Mouse (Mus musculus) heart, embryonic 10.5 days (tissue): ENCODE measurements at regions not wholly inside any gene's neighbourhood (a gene's known extent, or its start where the extent isn't known, plus 50 kb on each side); places are given as distances from the start of the nearest gene placed in this dataset.

Experiments used
- DNase-seq: peaks from one replicate; pipeline ENCODE4 v3.0.0-alpha.2; 2017; ENCODE audit warnings: low spot score
- H3K27ac ChIP-seq: fragments of 300-500 bp; sonication (generic); 2 replicates; pipeline ENCODE4 v1.5.1; 2016; ENCODE audit warnings: mild to moderate bottlenecking
- H3K27me3 ChIP-seq: fragments of 300-500 bp; sonication (generic); 2 replicates; pipeline ENCODE4 v1.6.1; 2016; ENCODE audit warnings: mild to moderate bottlenecking; ENCODE audit not compliant: poor library complexity, insufficient read depth, severe bottlenecking
- H3K36me3 ChIP-seq: fragments of 300-500 bp; sonication (generic); 2 replicates; pipeline ENCODE4 v1.6.1; 2016; ENCODE audit warnings: mild to moderate bottlenecking, moderate library complexity
- H3K4me1 ChIP-seq: fragments of 300-500 bp; sonication (generic); 2 replicates; pipeline ENCODE4 v1.6.1; 2016; ENCODE audit warnings: mild to moderate bottlenecking
- H3K4me3 ChIP-seq: fragments of 300-500 bp; sonication (generic); 2 replicates; pipeline ENCODE4 v1.5.1; 2016; ENCODE audit warnings: mild to moderate bottlenecking, moderate library complexity
- H3K9me3 ChIP-seq: fragments of 300-500 bp; sonication (generic); 2 replicates; pipeline ENCODE4 v1.6.1; 2016; ENCODE audit warnings: mild to moderate bottlenecking, moderate library complexity
- WGBS: fragments of 180-500 bp; shearing (Covaris S2); methylation state at CpG from one replicate; pipeline ENCODE4 v1.1.7; 2016; 5-methylcytosine and 5-hydroxymethylcytosine counted together

DNA sequence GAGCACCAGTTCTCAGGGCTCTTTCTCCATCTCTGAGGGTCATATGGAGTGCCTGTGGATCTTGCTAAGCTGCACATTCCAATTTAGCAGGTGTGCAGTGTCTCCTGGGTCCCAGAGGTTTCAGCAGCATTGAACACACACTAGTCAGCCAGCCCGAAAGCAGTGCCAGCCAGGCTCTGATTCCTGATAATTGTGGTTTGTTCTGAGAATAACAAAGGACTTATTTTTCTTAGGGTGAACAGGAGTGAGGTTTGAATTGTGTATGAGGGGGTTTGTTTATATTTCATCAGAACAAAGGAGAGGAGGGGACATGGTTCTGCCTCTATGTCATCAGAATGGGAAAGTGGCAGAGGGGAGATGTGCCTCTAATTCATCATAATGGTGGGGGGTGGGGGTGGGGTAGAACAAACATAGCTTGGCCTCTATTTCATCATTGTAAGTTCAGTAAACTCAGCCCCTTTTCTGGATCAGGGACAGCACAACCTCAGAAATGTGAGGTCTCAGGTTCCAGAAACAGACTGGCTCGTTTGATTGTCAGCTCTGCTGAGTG, 191.8 kb upstream of the Nlrp1b start:
- 59% methylated on average over 2 of the region's 2 CpGs for WGBS
- no peak for DNase-seq
- no peaks in the 10 kb centered on the region for H3K36me3 ChIP-seq
- no peak overlapping the region for H3K27ac ChIP-seq
- no peaks in the 10 kb centered on the region for H3K4me1 ChIP-seq
- no peaks in the 10 kb centered on the region for H3K27me3 ChIP-seq
- H3K4me3 ChIP-seq: no peak overlapping the region
- no peaks in the 10 kb centered on the region for H3K9me3 ChIP-seq

DNA sequence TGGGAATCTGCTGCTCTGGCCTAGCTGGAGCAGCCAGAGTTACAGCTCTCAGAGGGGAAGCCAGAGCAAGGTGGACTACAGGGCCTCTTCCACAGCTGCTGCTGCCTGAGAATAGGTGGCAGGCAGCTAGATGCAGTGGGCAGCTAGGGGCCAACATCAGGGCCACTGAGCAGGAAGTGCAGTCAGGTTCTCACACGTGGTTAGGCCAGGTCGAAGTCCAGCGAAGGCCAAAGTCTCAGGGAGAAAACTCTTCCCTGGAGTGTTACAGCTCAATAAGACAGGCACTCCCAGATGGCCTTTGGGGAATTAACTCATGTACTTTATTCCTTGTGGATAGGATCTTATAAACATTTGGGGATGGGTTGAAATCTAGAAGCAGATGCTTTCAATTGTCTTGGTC, 192.7 kb upstream of the Nlrp1b start:
- no peak overlapping the region for H3K4me3 ChIP-seq
- no peak for DNase-seq
- H3K36me3 ChIP-seq: no peaks in the 10 kb centered on the region
- no peak overlapping the region for H3K27ac ChIP-seq
- 63% methylated on average over 3 of the region's 3 CpGs for WGBS
- no peaks in the 10 kb centered on the region for H3K27me3 ChIP-seq
- no peaks in the 10 kb centered on the region for H3K9me3 ChIP-seq
- no peaks in the 10 kb centered on the region for H3K4me1 ChIP-seq

DNA sequence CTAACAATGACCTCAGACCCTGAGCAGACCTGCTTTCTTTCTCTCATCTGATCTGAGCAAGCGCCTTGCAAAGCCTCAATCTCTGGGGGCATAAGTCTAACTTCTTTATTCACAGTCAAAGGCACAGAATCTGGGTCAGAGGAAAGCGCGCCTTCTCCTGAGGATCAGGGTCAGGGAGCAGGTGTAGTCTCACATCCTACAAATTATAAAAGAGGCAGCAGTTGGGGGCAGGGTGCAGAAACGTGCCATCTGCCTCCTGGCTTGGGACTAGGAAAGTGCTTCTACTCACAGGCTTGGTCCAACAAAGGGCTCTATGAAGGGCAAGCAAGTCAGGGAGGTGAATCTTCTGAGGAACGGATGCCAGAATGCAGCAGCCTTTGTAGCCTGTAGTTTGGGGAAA, 194.3 kb upstream of the Nlrp1b start:
- H3K4me3 ChIP-seq: no peak overlapping the region
- DNase-seq: no peak
- H3K27me3 ChIP-seq: no peaks in the 10 kb centered on the region
- WGBS: 82% methylated on average over 5 of the region's 5 CpGs
- H3K27ac ChIP-seq: no peak overlapping the region
- no peaks in the 10 kb centered on the region for H3K9me3 ChIP-seq
- H3K4me1 ChIP-seq: no peaks in the 10 kb centered on the region
- no peaks in the 10 kb centered on the region for H3K36me3 ChIP-seq

DNA sequence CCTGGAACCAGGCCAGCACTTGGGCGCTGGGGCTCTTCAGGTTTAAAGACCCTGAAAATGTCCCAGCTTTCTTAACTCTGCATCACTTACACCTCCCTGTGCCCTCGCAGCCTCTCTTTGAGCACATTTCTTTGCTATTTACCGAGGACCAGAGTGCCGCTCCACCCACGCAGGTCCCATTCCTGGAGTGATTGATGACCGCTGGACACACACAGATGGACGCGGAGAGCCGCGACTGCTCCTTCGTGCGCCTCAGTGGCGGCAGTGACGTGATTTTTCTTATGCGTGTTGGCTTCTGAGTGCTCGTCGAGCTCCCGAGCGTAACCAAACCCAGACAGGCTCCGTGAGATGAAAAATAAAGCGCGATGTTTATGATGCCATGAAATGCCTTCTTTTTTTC, 199.2 kb upstream of the Nlrp1b start:
- H3K9me3 ChIP-seq: no peaks in the 10 kb centered on the region
- no peaks in the 10 kb centered on the region for H3K36me3 ChIP-seq
- DNase-seq: no peak
- no peak overlapping the region for H3K27ac ChIP-seq
- no peaks in the 10 kb centered on the region for H3K4me1 ChIP-seq
- 89% methylated on average over 22 of the region's 22 CpGs for WGBS
- H3K27me3 ChIP-seq: no peaks in the 10 kb centered on the region
- no peak overlapping the region for H3K4me3 ChIP-seq

DNA sequence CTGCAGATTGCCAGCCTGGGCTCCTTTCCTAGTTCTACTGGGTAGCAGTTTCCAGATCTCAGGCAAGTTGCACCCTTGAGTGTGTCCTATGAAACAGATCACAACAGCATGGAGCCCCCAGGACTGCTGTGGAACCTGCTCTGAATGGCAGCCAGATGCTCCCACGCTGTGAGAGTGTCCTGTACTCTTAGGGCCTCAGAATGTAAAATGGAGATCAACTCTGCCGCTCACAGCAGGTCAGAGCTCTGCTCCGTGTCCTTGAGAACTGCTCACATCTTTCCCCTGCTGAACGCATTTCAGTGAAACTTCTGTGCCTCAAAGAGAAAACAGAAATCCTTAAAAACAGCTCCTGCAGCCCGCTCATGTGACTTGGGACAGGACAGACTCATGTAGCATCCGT, 203.7 kb upstream of the Nlrp1b start:
- no peak overlapping the region for H3K4me3 ChIP-seq
- 69% methylated on average over 6 of the region's 6 CpGs for WGBS
- no peaks in the 10 kb centered on the region for H3K36me3 ChIP-seq
- no peaks in the 10 kb centered on the region for H3K9me3 ChIP-seq
- no peak overlapping the region for H3K27ac ChIP-seq
- DNase-seq: no peak
- H3K4me1 ChIP-seq: no peaks in the 10 kb centered on the region
- H3K27me3 ChIP-seq: 0 out of 2 replicates have a peak, but pooled peaks cover 8% of the 10 kb centered on the region

DNA sequence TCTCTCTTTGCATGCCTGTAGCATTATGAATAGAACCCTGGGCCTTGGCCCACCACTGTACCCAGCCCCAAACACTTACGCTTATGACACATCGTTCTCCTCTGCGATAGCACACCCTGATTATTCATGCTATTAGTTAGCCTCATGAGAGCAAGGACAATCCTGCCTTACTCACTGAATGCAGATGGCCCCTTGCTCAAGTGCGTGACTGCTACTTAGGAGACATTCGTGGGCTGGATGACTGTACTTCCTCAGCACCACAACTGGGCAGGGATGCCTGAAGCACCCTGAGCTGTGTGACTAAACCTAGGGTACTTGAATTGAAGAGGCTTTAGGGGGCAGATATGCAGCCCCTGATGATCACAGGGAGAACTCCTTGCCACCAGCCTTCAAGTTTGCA, 204.4 kb upstream of the Nlrp1b start:
- no peak for DNase-seq
- Histone ChIP-seq H3K9me3 (no peaks in the 10 kb centered on the region), H3K36me3 (no peaks in the 10 kb centered on the region), H3K4me1 (0 out of 2 replicates have a peak, but pooled peaks cover 3% of the 10 kb centered on the region), H3K27ac (no peak overlapping the region), H3K27me3 (peaks cover 14% of the 10 kb centered on the region; the same call in 1 of the 2 replicates), H3K4me3 (no peak overlapping the region)
- 83% methylated on average over 5 of the region's 5 CpGs for WGBS

DNA sequence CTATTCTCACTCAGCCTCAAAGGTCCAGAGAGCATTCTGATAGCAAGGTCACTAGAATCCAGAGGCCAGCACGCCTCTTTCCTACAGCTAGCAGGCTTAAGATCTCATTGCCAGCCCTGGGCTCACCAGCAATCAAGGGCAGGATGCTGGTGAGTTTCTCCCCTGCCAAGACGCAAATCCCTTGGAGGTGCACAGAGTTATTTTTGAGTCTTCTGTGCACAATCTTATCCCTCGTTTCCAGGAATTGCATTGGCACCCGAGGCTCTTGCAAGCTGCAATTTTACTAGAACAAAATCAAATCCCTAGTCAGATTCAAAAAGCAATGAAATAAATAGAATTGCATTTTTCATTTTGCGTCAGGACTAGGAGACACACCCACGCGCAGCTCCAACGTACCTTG, 205.2 kb upstream of the Nlrp1b start:
- WGBS: 63% methylated on average over 8 of the region's 8 CpGs
- H3K36me3 ChIP-seq: no peaks in the 10 kb centered on the region
- DNase-seq: no peak
- peaks cover 22% of the 10 kb centered on the region; the same call in 1 of the 2 replicates for H3K27me3 ChIP-seq
- 0 out of 2 replicates have a peak, but pooled peaks cover 8% of the 10 kb centered on the region for H3K4me1 ChIP-seq
- H3K9me3 ChIP-seq: no peaks in the 10 kb centered on the region
- H3K4me3 ChIP-seq: no peak overlapping the region
- H3K27ac ChIP-seq: no peak overlapping the region

DNA sequence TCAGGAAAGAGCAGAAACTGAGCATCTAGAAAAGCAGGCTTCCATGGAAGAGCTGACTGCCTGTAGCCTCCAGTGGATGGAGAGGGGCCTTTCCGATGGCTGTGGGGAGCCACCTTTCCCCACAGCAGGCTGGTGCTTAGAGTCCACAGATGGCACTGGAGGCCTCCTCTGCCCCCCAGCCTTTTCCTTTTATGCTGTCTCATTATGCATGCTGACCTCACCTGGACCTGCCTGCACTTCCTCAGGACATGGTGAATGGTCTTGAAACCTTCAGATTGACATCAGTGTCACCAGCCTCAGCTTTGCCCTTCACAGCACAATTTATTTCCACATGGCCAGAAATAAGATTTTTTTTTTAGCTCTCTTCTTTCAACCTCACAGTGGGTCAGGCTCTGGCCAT, 205.8 kb upstream of the Nlrp1b start:
- H3K4me3 ChIP-seq: no peak overlapping the region
- no peaks in the 10 kb centered on the region for H3K9me3 ChIP-seq

DNA sequence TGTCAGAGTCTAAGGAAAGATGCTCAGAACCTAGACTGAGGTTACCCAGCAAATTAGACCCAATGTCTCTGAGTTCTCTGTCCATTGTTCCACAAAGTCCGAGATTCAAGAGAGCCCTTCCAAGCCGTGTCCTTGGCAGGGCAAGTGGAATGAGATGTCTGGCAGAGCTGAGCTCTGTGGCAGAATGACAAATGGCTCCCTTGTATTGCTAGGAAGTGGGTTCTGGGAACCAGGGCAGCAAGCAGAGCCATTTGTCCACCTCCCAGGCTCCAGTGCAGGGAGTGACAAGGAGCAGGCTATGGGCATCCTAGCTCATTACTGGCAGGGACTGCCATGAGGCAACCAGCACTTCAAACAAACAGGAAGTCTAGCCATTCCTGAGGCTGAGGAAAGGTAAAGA, 206.3 kb upstream of the Nlrp1b start:
- H3K4me1 ChIP-seq: 0 out of 2 replicates have a peak, but pooled peaks cover 8% of the 10 kb centered on the region
- H3K4me3 ChIP-seq: no peak overlapping the region
- H3K36me3 ChIP-seq: no peaks in the 10 kb centered on the region
- no peak for DNase-seq
- H3K9me3 ChIP-seq: no peaks in the 10 kb centered on the region
- no peak overlapping the region for H3K27ac ChIP-seq
- H3K27me3 ChIP-seq: peaks cover 22% of the 10 kb centered on the region; the same call in 1 of the 2 replicates
- WGBS: 69% methylated on average over 2 of the region's 2 CpGs

More for the DNA sequence above, 205.8 kb upstream of the Nlrp1b start:
- Histone ChIP-seq H3K27me3 (peaks cover 22% of the 10 kb centered on the region; the same call in 1 of the 2 replicates), H3K27ac (no peak overlapping the region), H3K4me1 (0 out of 2 replicates have a peak, but pooled peaks cover 8% of the 10 kb centered on the region), H3K36me3 (no peaks in the 10 kb centered on the region)
- DNase-seq: no peak
- WGBS: 67% methylated on average over 1 of the region's 1 CpGs

DNA sequence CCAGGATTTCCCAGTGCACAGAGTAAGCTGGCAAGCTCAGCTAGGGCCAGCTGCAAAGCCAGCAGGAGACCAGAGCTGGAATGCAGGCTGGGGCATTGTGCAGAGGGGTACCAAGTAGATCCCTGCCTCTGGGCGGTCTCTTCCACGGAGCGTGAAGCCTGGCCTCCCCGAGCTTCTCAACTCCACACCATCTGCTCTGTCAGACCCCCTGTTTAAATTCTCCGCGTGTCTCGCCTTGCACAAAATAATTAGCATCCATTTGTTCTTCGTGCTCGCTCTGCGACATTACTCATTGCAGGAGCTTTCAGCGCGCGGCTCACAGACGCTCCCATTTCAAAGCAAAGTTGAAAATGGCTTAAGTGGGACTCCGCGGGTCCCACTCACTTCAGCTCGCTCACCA, 209.3 kb upstream of the Nlrp1b start:
- 0 out of 2 replicates have a peak, but pooled peaks cover 8% of the 10 kb centered on the region for H3K4me1 ChIP-seq
- 7% methylated on average over 17 of the region's 17 CpGs for WGBS
- H3K27ac ChIP-seq: no peak overlapping the region
- peak; percentile 67 for DNase-seq
- H3K9me3 ChIP-seq: no peaks in the 10 kb centered on the region
- peaks cover 22% of the 10 kb centered on the region; the same call in 1 of the 2 replicates for H3K27me3 ChIP-seq
- H3K4me3 ChIP-seq: peak overlapping the region; percentile 40
- H3K36me3 ChIP-seq: no peaks in the 10 kb centered on the region

DNA sequence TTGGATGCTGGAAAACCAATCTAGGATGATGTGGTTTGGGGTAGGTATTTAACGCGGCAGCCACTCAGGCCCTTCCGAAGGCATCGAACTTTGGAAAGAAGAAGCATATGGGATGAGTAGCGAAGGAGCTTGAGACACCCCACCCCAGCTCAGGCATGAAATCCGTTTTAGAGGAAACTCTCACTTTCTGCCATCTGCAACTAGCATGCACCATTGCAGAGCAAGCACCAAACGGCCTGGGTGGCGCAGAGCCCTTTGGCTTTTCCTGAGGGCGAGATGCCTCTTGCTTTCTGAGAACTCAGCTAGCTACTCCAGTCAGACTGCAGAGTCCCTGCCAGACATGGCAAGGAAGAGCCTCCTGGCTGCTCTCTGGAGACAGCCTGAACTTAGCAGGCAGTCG, 209.9 kb upstream of the Nlrp1b start:
- Histone ChIP-seq H3K27me3 (peaks cover 22% of the 10 kb centered on the region; the same call in 1 of the 2 replicates), H3K4me3 (peak overlapping the region; percentile 40), H3K27ac (no peak overlapping the region), H3K36me3 (no peaks in the 10 kb centered on the region), H3K9me3 (no peaks in the 10 kb centered on the region), H3K4me1 (0 out of 2 replicates have a peak, but pooled peaks cover 8% of the 10 kb centered on the region)
- WGBS: 42% methylated on average over 10 of the region's 10 CpGs
- DNase-seq: no peak

DNA sequence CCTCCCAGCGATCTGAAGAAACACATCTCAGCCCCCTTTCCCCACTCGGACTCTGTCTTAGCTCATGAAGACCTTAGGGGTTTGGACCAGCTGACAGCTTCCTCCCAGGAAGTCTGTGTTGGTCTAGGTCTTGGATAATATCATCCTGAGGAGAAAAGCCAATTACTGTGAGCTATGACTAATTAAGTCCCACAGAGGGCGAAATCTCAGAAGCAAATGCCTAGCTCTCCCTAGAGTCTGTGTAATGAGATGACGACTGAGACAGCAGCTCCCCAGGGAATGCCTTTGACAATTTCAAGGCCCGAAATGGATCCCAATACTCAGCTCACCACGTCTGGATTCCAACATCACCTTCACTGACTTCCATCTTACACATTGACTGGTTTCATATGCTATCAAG, 213.5 kb upstream of the Nlrp1b start:
- no peaks in the 10 kb centered on the region for H3K36me3 ChIP-seq
- H3K4me3 ChIP-seq: no peak overlapping the region
- 39% methylated on average over 6 of the region's 6 CpGs for WGBS
- DNase-seq: peak; percentile 14
- no peak overlapping the region for H3K27ac ChIP-seq
- peaks cover 16% of the 10 kb centered on the region; the same call in 1 of the 2 replicates for H3K27me3 ChIP-seq
- no peaks in the 10 kb centered on the region for H3K9me3 ChIP-seq
- H3K4me1 ChIP-seq: 0 out of 2 replicates have a peak, but pooled peaks cover 11% of the 10 kb centered on the region

DNA sequence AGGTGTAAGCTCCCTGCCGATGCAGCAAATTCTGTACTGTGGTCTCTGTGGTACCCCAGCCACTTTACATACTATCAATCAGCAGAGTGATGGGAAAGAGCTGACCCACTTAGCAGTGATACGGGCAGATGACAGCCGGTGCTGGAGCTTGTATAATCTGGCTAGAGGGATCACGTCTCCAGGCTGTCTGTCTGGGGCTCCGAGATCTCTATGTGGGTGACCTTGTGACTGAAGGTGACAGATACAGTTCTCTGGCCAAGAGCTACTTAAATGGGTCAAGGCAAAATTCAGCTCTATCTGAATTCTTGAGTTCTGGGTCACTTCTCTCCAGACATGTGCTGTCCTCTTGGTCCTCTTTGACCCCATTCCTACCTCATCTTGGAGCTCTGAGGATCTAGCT, 216.1 kb upstream of the Nlrp1b start:
- Histone ChIP-seq H3K4me3 (no peak overlapping the region), H3K9me3 (no peaks in the 10 kb centered on the region)
- 45% methylated on average over 5 of the region's 5 CpGs for WGBS

More for the DNA sequence above, 216.1 kb upstream of the Nlrp1b start:
- Histone ChIP-seq H3K36me3 (no peaks in the 10 kb centered on the region), H3K4me1 (0 out of 2 replicates have a peak, but pooled peaks cover 2% of the 10 kb centered on the region), H3K27me3 (no peaks in the 10 kb centered on the region), H3K27ac (no peak overlapping the region)
- no peak for DNase-seq
